Mouse (Mus musculus): ENCODE data around the gene Rpl26. TPM values are rescaled to one million over a fixed set of nuclear protein-coding genes. Genes with fewer than 3 reads are reported as not detected.

The Rpl26 gene
- polyA plus RNA-seq, 1 experiment from 2014 or later = 508 TPM

Other genes starting within 250 kb of the Rpl26 start
- 94.9 and 104 TPM in 2 replicates for gene Myh10, start 210.0 kb upstream of the Rpl26 start, polyA plus RNA-seq (2015; fragmentation: Nextera tagmentation; extraction: Ambion mirVana)
- 108 TPM in 2 replicates for gene Ndel1, start 29.7 kb upstream of the Rpl26 start, polyA plus RNA-seq (2015; fragmentation: Nextera tagmentation; extraction: Ambion mirVana)
- not detected in 2 replicates for gene Rnf222, start 13.0 kb upstream of the Rpl26 start, polyA plus RNA-seq (2015; fragmentation: Nextera tagmentation; extraction: Ambion mirVana)
- gene Odf4, start 25.5 kb downstream of the Rpl26 start, polyA plus RNA-seq (2015; fragmentation: Nextera tagmentation; extraction: Ambion mirVana) = 0.68 and 1.3 TPM in 2 replicates
- gene Arhgef15, start 55.9 kb downstream of the Rpl26 start, polyA plus RNA-seq (2015; fragmentation: Nextera tagmentation; extraction: Ambion mirVana) = 27.7 and 30.5 TPM in 2 replicates
- 1.4 and 1.6 TPM in 2 replicates for gene Slc25a35, start 66.5 kb downstream of the Rpl26 start, polyA plus RNA-seq (2015; fragmentation: Nextera tagmentation; extraction: Ambion mirVana)
- 23.3 and 24.8 TPM in 2 replicates for gene Rangrf, start 73.6 kb downstream of the Rpl26 start, polyA plus RNA-seq (2015; fragmentation: Nextera tagmentation; extraction: Ambion mirVana)
- gene Pfas, start 106.9 kb downstream of the Rpl26 start, polyA plus RNA-seq (2015; fragmentation: Nextera tagmentation; extraction: Ambion mirVana) = 15.8 and 16.8 TPM in 2 replicates
- gene Ctc1, start 114.3 kb downstream of the Rpl26 start, polyA plus RNA-seq (2015; fragmentation: Nextera tagmentation; extraction: Ambion mirVana) = 66.5 and 67.0 TPM in 2 replicates
- 12.6 and 15.4 TPM in 2 replicates for gene Aurkb, start 144.1 kb downstream of the Rpl26 start, polyA plus RNA-seq (2015; fragmentation: Nextera tagmentation; extraction: Ambion mirVana)
- 15.7 and 20.4 TPM in 2 replicates for gene Borcs6, start 158.1 kb downstream of the Rpl26 start, polyA plus RNA-seq (2015; fragmentation: Nextera tagmentation; extraction: Ambion mirVana)
- gene Tmem107, start 169.2 kb downstream of the Rpl26 start, polyA plus RNA-seq (2015; fragmentation: Nextera tagmentation; extraction: Ambion mirVana) = 41.2 and 44.0 TPM in 2 replicates
- gene Vamp2, start 186.9 kb downstream of the Rpl26 start, polyA plus RNA-seq (2015; fragmentation: Nextera tagmentation; extraction: Ambion mirVana) = 335 and 438 TPM in 2 replicates
- 12.4 TPM in 2 replicates for gene Per1, start 193.6 kb downstream of the Rpl26 start, polyA plus RNA-seq (2015; fragmentation: Nextera tagmentation; extraction: Ambion mirVana)
- gene Hes7, start 218.8 kb downstream of the Rpl26 start, polyA plus RNA-seq (2015; fragmentation: Nextera tagmentation; extraction: Ambion mirVana) = 0.75 and 1.1 TPM in 2 replicates
- gene 9130213A22Rik, start 221.0 kb downstream of the Rpl26 start, polyA plus RNA-seq (2015; fragmentation: Nextera tagmentation; extraction: Ambion mirVana) = 0.49 and 0.65 TPM in 2 replicates
- 9.0 and 11.5 TPM in 2 replicates for gene Aloxe3, start 224.3 kb downstream of the Rpl26 start, polyA plus RNA-seq (2015; fragmentation: Nextera tagmentation; extraction: Ambion mirVana)